Mouse (Mus musculus) brain, embryonic 14.5 days (tissue): ENCODE data around the gene Zbtb43.

Experiments
- CTCF ChIP-seq: fragments of 200-500 bp; IDR thresholded peaks from 2 replicates; pipeline ENCODE4 v1.5.1; 2012; ENCODE audit warnings: inconsistent platforms, mild to moderate bottlenecking, moderate library complexity, borderline replicate concordance; ENCODE audit not compliant: insufficient read depth, insufficient read length; ENCODE audit errors: extremely low read depth
- POLR2A ChIP-seq: fragments of 200-500 bp; IDR thresholded peaks from 2 replicates; pipeline ENCODE4 v1.6.1; 2012; ENCODE audit warnings: mild to moderate bottlenecking, inconsistent platforms, borderline replicate concordance; ENCODE audit not compliant: poor library complexity, insufficient read depth, insufficient read length, severe bottlenecking; ENCODE audit errors: extremely low read depth

GRCm38 (mm10) chr2:33444862-33445261 is 23.5 kb downstream of the Zbtb43 start:
- TF ChIP-seq CTCF (no peak), POLR2A (no peak)
